Mouse (Mus musculus): ENCODE measurements around the gene Klf5.

Gene Klf5

DNA sequence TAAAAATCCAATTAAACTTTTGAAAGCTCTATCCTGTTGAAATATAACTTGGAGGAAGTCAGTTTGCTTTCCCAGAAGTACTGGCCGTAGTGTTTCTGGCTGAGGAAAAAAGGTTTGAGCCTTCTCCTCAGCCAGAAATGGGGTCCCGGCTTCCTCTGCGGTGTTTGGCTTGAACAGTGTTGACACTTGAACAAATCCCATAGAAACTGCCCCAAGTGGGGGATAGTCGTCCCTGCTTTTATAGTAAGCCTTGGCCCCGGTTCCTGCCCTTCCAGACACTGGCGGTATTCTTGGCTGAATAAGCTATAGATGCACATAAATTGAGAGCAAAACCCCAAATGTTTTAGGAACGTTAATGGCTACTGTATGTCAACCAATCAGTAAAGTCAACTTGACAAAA is 11.9 kb downstream of the Klf5 start:
- DNase-seq (ENCODE audit: low spot score): no peak

GRCm38 (mm10) chr14:99313062-99313461 is 14.6 kb downstream of the Klf5 start:
- DNase-seq (ENCODE audit: low spot score): no peak

DNA sequence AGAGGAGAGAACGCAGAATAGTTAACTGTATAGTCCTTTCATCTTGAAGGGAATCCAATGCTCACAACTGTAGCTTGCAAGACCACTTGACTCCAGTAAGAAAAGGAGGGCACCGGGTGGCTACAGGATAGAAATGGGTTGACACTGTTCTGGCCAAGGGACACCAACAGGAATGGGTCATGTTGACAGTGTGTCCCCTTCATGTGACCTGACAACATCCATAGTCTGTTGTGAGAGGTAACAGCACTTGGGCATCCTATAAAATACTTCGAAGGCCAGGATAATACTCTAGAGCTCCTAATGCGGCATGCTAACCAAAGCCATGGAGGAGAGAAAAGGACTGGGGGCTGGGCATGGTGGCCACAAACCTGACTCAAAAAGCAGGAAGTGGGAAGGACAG is 17.8 kb downstream of the Klf5 start:
- no peak for DNase-seq (ENCODE audit: low spot score)

DNA sequence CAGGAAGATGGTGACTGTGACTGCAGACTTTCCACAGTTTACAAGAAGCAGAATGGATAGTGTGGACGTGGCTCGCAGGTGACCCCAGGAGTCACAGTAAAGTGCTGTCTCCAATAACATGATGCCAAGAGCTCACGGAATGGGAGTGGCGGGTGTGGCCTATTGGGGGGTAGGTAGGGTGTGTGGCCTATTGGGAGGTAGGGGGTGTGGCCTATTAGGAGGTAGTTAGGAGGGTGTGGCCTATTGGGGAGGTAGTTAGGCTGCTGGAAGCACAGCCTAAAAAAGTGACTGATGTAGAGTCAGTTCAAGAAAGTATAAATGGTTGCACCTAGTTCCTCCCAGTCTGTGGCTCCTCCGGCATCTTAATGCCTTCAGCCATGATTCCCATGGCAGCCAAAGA is 22.2 kb downstream of the Klf5 start:
- DNase-seq (ENCODE audit: low spot score): no peak

DNA sequence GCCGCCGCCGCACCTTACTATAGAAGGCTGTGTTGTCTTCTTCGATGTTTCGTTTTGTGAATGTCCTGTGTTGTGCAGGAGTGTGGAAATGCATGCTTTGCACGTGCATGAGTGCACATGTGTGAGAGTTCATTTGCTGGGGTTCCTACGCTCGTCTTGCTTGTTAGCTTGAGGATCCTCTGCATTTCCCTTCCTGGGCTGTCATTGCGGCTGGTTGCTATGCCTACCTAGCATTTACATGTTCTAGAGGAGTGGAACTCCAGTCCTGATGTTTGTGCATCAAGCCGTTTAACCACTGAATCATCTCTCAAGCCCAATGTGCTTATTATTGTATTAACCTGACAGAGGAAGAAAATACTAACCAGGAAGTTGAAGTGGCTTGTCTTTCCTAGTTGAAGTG is 24.9 kb downstream of the Klf5 start:
- no peak for DNase-seq (ENCODE audit: low spot score)

GRCm38 (mm10) chr14:99324523-99324922 is 26.0 kb downstream of the Klf5 start:
- no peak for DNase-seq (ENCODE audit: low spot score)

GRCm38 (mm10) chr14:99325597-99326472 is 27.3 kb downstream of the Klf5 start:
- no peak for DNase-seq (ENCODE audit: low spot score)

GRCm38 (mm10) chr14:99336598-99336997 is 38.1 kb downstream of the Klf5 start:
- DNase-seq (ENCODE audit: low spot score): no peak

- no peak for DNase-seq (ENCODE audit: low spot score)
Measured at GRCm38 (mm10) chr14:99339021-99339420, 40.5 kb downstream of the Klf5 start.

GRCm38 (mm10) chr14:99339681-99340522 is 41.4 kb downstream of the Klf5 start:
- no peak for DNase-seq (ENCODE audit: low spot score)

- DNase-seq (ENCODE audit: low spot score): no peak
Measured at GRCm38 (mm10) chr14:99340703-99341102, 42.2 kb downstream of the Klf5 start.

DNA sequence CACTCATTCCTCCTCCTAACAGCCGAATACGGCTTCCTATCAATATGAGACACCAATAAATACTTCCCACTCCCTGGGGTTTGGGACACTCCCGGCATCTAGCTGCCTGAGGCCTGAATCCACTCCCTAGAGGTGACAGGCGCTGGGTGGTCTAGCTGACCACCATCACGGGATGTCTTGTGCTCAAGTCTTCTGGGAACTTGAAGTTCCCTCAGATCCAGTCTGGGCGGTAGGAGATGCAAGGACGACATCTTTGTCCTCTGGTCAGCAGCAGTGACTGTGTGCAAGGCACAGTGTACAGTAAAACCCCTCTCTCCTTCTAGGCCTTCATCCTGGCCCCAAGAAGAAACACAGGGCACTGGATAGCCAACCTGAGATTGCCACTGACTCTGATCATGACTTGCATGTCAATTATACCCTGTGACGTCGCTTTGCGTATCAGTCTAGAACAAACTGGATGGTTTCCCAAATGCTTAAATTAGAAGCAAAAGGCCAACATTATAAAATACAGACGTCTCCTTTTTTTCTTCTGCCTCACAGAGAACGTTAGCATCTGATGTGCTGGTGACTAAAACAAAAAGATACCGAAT is 49.8 kb downstream of the Klf5 start:
- peak; percentile 11 for DNase-seq (ENCODE audit: low spot score)

DNA sequence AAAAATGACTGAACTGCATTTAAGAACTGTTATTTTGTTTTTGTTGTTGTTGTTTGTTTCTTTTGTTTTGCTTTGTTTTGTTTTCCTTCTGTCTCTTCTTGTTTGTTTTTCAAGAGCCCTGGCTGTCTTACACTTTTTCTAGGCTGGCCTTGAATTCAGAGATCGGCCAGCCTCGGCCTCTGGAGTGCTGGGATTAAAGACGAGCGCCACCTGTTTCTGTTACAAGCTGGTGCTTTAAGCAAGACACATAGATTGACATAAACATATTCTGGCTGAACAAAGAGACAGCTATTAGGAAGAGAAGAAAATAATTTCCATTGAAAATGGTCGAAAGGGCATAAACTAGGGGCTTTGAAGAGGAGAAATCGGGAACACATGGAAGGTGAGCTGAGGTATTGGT is 51.1 kb downstream of the Klf5 start:
- DNase-seq (ENCODE audit: low spot score): no peak

DNA sequence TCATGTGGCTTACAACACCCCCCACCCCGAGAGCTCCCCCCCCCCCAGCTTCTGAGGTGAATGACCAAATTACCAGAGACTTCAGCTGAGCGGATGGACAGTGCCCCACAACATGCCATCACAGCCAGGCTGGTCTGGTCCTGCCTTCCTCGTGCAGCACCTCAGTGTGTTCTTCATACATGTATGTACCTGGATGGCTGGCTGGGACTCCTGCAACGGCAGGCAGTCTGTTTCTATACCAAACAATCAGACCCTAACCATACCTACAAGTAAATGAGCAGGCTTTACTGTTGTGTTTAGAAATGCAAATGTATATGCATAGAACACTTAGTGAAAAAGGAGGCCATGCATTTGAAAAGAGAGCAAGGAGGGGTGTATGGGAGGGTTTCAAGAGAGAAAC is 54.5 kb downstream of the Klf5 start:
- no peak for DNase-seq (ENCODE audit: low spot score)

DNA sequence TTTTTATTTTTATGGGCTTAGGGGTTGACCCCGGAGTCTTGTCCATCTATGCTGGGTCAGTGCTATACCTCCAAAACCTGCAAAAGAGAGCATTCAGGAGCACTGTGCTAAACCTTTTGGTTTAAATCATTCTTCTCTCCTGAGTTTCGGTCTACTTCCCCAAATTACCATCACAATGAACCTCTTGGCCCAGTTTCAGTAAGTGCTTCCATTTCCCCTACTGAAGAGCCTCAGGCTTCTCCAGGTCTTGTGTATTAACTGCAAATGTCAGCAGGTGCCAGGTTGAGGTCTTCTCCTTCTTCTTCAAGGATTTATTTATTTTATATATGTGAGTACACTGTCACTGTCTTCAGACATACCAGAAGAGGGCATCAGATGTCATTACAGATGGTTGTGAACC is 55.6 kb downstream of the Klf5 start:
- no peak for DNase-seq (ENCODE audit: low spot score)

GRCm38 (mm10) chr14:99354761-99355609 is 56.5 kb downstream of the Klf5 start:
- no peak for DNase-seq (ENCODE audit: low spot score)

- DNase-seq (ENCODE audit: low spot score): no peak
Measured at GRCm38 (mm10) chr14:99355610-99355870, 57.0 kb downstream of the Klf5 start.

GRCm38 (mm10) chr14:99362956-99363355 is 64.5 kb downstream of the Klf5 start:
- no peak for DNase-seq (ENCODE audit: low spot score)

DNA sequence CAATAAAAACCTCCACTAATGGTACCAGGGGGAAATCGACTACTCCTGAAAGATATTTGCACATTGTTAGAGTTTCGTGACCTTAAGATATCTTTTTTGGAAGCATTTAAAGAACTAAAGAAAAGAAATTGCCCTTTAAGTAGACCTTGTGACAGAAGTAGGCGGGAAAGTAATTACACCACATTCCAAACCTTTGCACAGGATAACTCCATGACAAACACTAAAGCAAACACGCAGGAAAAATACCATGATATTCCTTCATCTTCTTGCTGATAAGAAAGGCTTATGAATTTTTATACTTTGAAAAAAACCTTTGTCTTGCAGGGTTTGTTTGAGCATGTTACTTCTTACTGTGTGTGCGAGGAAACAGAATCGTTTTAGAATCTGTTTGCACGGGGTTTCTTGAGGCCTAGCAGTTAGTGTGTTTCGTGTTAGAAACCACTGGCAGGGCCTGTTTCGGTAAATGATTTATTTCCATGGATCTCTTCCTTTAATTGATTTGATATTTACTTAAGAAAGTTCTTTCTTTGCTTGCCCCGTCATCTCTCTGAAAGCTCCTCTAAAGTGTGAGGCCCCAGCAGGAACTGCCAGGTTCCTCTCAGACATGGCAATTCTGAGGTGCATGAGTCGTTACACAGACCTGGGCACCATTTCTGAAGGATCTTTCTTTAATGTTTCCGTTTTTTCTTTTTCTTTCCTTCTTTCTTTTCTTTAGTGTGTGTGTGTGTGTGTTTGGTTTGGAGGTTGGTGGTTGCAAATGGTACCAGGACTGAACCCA is 65.7 kb downstream of the Klf5 start:
- DNase-seq (ENCODE audit: low spot score): no peak
